Mouse (Mus musculus) kidney, embryonic 15.5 days (tissue): ENCODE data around the gene Svs1. TPM values are rescaled to one million over a fixed set of nuclear protein-coding genes. Genes with fewer than 3 reads are reported as not detected.

Experiments
- ATAC-seq: fragments of 200-750 bp; cut with Nextera tagmentation; replicated peaks from 2 replicates; pipeline ENCODE4 v1.8.0; 2017; ENCODE audit warnings: moderate TSS enrichment; ENCODE audit not compliant: low FRiP score
- H3K27ac ChIP-seq: fragments of 300-500 bp; sonication (generic); 2 replicates; pipeline ENCODE4 v1.5.1; 2015; ENCODE audit warnings: mild to moderate bottlenecking, inconsistent platforms
- H3K27me3 ChIP-seq: fragments of 300-500 bp; sonication (generic); 2 replicates; pipeline ENCODE4 v1.6.1; 2015; ENCODE audit warnings: inconsistent platforms
- H3K36me3 ChIP-seq: fragments of 300-500 bp; sonication (generic); 2 replicates; pipeline ENCODE4 v1.6.1; 2015; ENCODE audit warnings: inconsistent platforms
- H3K4me1 ChIP-seq: fragments of 300-500 bp; sonication (generic); 2 replicates; pipeline ENCODE4 v1.6.1; 2015; ENCODE audit warnings: inconsistent platforms
- H3K4me2 ChIP-seq: fragments of 300-500 bp; sonication (generic); 2 replicates; pipeline ENCODE4 v1.6.1; 2015; ENCODE audit warnings: moderate library complexity, mild to moderate bottlenecking, inconsistent platforms
- H3K4me3 ChIP-seq: fragments of 300-500 bp; sonication (generic); replicated peaks from 2 replicates; pipeline ENCODE4 v1.5.1; 2015; ENCODE audit warnings: mild to moderate bottlenecking, inconsistent platforms
- H3K9ac ChIP-seq: fragments of 300-500 bp; sonication (generic); 2 replicates; pipeline ENCODE4 v1.6.1; 2015; ENCODE audit warnings: mild to moderate bottlenecking, inconsistent platforms
- H3K9me3 ChIP-seq: fragments of 300-500 bp; sonication (generic); replicated peaks from 2 replicates; pipeline ENCODE4 v1.6.1; 2016; ENCODE audit warnings: inconsistent platforms
- WGBS: fragments of 180-500 bp; shearing (Covaris S2); methylation state at CpG from one replicate; pipeline ENCODE4 v1.1.7; 2015; ENCODE audit warnings: mixed read lengths; 5-methylcytosine and 5-hydroxymethylcytosine counted together
- polyA plus RNA-seq: library from polyadenylated mRNA; unstranded; fragments of >200 nt; fragmentation: Nextera tagmentation; extraction: Ambion mirVana; gene quantifications from 2 replicates; pipeline ENCODE4 v1.2.1, GENCODE M21; 2015

Svs1 gene
- polyA plus RNA-seq, 1 experiment from 2014 or later: not detected

- Histone ChIP-seq H3K9ac (no peak overlapping the region), H3K27me3 (no peaks in the 10 kb centered on the region), H3K9me3 (no peaks in the 10 kb centered on the region), H3K36me3 (no peaks in the 10 kb centered on the region), H3K4me2 (no peak overlapping the region), H3K4me1 (no peaks in the 10 kb centered on the region), H3K27ac (no peak overlapping the region), H3K4me3 (no peak overlapping the region)
- WGBS: 60% methylated on average over 1 of the region's 1 CpGs
- ATAC-seq: no peak
Measured at GRCm38 (mm10) chr6:48979616-48980015, 7.0 kb upstream of the Svs1 start.

DNA sequence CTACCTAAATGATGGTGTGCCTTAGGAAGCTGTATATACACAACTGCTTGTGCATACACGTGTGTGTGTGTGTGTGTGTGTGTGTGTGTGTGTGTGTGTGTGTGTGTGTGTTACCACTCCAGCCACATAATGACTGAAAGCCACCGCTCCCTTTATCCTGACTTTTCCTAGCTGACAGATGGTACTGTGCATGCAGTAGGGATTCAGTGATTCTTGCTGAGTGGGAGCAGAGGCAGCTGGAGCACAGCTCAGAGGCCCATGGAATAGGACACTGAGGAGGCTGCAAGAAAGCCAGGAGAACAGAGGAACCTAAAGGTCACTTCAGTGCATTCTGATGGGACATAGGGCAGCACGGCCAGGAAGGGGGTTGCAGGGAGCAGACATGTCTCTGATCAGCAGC, 4.4 kb upstream of the Svs1 start:
- H3K4me1 ChIP-seq: no peaks in the 10 kb centered on the region
- H3K27me3 ChIP-seq: no peaks in the 10 kb centered on the region
- WGBS: 73% methylated on average over 3 of the region's 3 CpGs
- ATAC-seq: no peak
- no peak overlapping the region for H3K27ac ChIP-seq
- no peak overlapping the region for H3K9ac ChIP-seq
- H3K4me2 ChIP-seq: no peak overlapping the region
- H3K36me3 ChIP-seq: no peaks in the 10 kb centered on the region
- no peaks in the 10 kb centered on the region for H3K9me3 ChIP-seq
- H3K4me3 ChIP-seq: no peak overlapping the region

- Histone ChIP-seq H3K9ac (no peak overlapping the region), H3K4me3 (no peak overlapping the region), H3K9me3 (no peaks in the 10 kb centered on the region), H3K4me1 (no peaks in the 10 kb centered on the region), H3K4me2 (no peak overlapping the region), H3K27ac (no peak overlapping the region), H3K36me3 (no peaks in the 10 kb centered on the region), H3K27me3 (no peaks in the 10 kb centered on the region)
- ATAC-seq: no peak
- WGBS: 90% methylated on average over 5 of the region's 5 CpGs
Measured at GRCm38 (mm10) chr6:48989971-48990370, 3.3 kb downstream of the Svs1 start.

DNA sequence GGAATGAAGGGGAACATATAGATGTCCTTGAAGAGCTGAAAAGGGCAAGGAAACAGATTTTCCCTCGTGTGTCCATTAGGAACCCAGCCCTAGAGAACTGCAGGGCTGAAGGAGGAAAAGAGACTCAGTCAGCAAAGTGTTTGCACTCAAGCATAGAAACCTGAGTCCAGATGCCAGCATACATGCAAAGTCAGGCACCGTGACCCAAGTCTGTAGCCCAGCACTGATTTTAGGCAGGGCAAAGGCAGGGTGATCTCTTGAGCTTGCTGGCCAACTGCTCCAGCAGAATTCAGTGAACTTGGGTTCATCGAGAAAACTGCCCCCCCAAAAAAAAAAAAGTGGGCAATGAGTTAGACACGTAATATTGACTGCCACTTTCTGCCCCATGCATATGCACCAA, 5.3 kb downstream of the Svs1 start:
- no peak for ATAC-seq
- H3K4me1 ChIP-seq: no peaks in the 10 kb centered on the region
- no peak overlapping the region for H3K27ac ChIP-seq
- no peaks in the 10 kb centered on the region for H3K36me3 ChIP-seq
- 76% methylated on average over 4 of the region's 4 CpGs for WGBS
- H3K4me2 ChIP-seq: no peak overlapping the region
- no peaks in the 10 kb centered on the region for H3K27me3 ChIP-seq
- H3K9me3 ChIP-seq: no peaks in the 10 kb centered on the region
- H3K9ac ChIP-seq: no peak overlapping the region
- H3K4me3 ChIP-seq: no peak overlapping the region

DNA sequence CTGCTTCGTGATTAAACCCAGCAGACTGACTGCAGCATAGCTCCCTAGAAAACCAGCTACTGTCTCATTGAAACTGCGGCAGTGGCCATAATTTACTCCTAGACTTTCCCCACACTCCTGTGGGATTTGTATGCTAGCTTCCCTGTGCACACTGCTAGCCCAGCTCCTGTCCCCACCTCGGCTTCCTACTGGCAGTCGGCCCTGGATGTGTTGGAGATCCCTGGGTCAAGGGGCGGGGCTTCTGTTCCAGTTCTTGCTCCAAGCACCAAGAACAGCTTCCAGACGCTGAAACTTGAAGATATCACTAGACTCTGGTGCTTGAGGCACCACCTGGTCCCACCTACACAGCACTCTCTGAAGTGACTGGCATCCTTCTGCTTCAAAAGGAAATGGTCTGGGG, 11.5 kb downstream of the Svs1 start:
- H3K27ac ChIP-seq: no peak overlapping the region
- H3K36me3 ChIP-seq: no peaks in the 10 kb centered on the region
- no peak overlapping the region for H3K4me3 ChIP-seq
- H3K4me2 ChIP-seq: no peak overlapping the region
- H3K27me3 ChIP-seq: no peaks in the 10 kb centered on the region
- no peaks in the 10 kb centered on the region for H3K9me3 ChIP-seq
- H3K9ac ChIP-seq: no peak overlapping the region
- WGBS: 48% methylated on average over 6 of the region's 6 CpGs
- no peak for ATAC-seq
- H3K4me1 ChIP-seq: no peaks in the 10 kb centered on the region

DNA sequence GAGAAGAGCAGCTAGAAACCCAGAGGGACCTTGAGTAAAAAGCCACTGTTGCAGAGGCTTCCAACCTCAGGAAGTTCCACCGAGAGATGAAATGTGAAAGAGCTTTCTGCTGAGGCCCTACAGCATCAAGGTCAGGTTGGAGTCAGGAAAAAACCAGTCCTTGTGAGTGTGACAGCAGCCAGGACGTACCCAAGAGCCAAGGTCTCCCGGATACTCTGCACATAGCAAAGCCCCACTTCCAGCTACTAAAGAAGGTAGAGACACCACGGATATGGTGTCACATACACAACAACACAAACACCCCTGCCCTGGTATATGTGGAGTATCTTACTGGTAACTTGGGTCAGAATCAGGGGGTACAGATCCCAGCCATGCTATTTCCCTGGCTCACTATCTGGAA, 12.1 kb downstream of the Svs1 start:
- WGBS: 89% methylated on average over 4 of the region's 4 CpGs
- Histone ChIP-seq H3K9me3 (no peaks in the 10 kb centered on the region), H3K27ac (no peak overlapping the region), H3K9ac (no peak overlapping the region), H3K4me2 (no peak overlapping the region), H3K4me3 (no peak overlapping the region), H3K4me1 (no peaks in the 10 kb centered on the region), H3K27me3 (no peaks in the 10 kb centered on the region), H3K36me3 (no peaks in the 10 kb centered on the region)
- no peak for ATAC-seq

DNA sequence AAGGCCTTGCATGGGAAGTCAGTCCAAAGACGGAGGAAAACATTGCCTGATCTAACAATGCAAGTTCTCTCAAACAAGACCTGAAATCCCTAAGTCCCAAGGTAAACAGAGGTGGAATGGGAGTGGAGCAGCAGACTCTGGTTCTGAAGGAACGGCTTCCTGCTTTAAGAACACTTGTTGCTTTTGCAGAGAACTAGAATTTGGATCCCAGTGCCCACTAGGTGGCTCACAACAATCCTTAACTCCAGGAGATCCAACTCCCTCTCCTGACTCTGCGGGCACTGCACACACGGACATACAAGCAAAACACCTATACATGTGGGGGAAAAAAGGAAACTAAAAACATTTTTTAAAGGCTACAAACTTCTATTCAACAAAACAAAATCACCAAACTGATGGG, 16.7 kb downstream of the Svs1 start:
- no peaks in the 10 kb centered on the region for H3K36me3 ChIP-seq
- WGBS: 37% methylated on average over 4 of the region's 4 CpGs
- no peak overlapping the region for H3K9ac ChIP-seq
- peaks cover 3% of the 10 kb centered on the region for H3K4me1 ChIP-seq
- ATAC-seq: no peak
- H3K9me3 ChIP-seq: no peaks in the 10 kb centered on the region
- H3K27me3 ChIP-seq: no peaks in the 10 kb centered on the region
- no peak overlapping the region for H3K27ac ChIP-seq
- no peak overlapping the region for H3K4me3 ChIP-seq
- no peak overlapping the region for H3K4me2 ChIP-seq

GRCm38 (mm10) chr6:49007981-49008380, 21.3 kb downstream of the Svs1 start:
- no peaks in the 10 kb centered on the region for H3K9me3 ChIP-seq
- ATAC-seq: no peak
- H3K27ac ChIP-seq: no peak overlapping the region
- 3% methylated on average over 9 of the region's 9 CpGs for WGBS
- H3K9ac ChIP-seq: no peak overlapping the region; the same call in 1 of the 2 replicates
- H3K4me2 ChIP-seq: peak overlapping the region; percentile 65
- no peaks in the 10 kb centered on the region for H3K27me3 ChIP-seq
- H3K4me1 ChIP-seq: peaks cover 12% of the 10 kb centered on the region
- H3K36me3 ChIP-seq: no peaks in the 10 kb centered on the region
- peak overlapping the region; percentile 41 for H3K4me3 ChIP-seq

DNA sequence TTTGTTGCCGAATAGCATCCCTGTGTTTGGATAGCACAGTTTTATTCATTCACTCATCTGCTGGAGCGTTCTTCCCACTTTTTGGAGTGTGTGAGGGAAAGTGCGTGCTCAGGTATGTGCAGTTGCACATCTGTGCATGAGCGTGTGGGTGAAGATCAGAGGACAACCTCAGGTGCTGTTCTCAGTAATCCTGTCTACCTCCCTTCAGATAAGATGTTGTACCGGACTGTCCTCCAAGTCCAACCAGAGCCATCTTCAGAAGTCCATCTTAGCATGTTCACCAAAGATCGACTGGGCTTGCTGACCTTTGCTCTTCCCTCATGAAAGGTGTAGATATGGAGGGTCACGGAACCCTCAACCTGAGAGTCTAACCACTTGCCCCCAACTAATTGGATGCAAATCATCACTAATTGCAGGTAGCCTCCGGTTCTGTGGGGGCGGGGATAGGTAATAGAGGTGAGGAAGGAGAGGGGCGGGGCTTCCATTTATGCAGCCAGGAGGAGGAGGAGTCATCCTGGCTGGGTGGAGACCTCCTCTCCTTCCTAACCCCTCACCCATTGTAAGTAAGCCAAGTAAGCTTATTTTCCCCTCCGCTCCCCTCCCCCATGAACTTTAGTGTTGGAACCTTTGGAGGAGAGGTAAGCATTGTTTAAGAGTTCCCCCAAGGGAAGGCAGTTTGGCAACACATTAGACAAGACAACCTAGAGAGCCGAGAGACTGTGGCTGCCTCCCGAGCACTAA, 21.9 kb downstream of the Svs1 start:
- Histone ChIP-seq H3K9me3 (no peaks in the 10 kb centered on the region), H3K27me3 (no peaks in the 10 kb centered on the region), H3K4me1 (peaks cover 12% of the 10 kb centered on the region), H3K4me3 (peak overlapping the region; percentile 41), H3K9ac (no peak overlapping the region; the same call in 1 of the 2 replicates), H3K4me2 (peak overlapping the region; percentile 65), H3K27ac (no peak overlapping the region), H3K36me3 (no peaks in the 10 kb centered on the region)
- no peak for ATAC-seq
- 12% methylated on average over 13 of the region's 13 CpGs for WGBS

GRCm38 (mm10) chr6:49009161-49009555, 22.5 kb downstream of the Svs1 start:
- peak overlapping the region; percentile 41 for H3K4me3 ChIP-seq
- ATAC-seq: no peak; the same call in 1 of the 2 replicates

DNA sequence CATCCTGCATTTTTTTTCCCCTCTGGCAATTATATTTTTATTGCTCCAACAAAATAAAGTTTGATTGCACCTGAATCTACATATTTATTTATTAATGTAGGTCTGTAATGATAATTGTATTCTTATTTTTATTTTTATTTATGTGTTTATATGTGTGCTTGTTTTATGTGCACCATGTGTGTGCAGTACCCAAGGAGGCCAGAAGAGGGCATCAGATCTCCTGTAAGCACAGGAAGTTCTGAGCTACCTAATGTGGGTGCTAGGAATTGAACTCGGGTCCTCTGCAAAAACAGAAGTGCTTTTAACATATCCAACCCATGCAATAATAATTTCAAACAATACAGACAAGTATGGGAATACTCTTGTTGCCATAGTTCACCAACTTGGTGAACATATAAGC, 23.0 kb downstream of the Svs1 start:
- no peaks in the 10 kb centered on the region for H3K36me3 ChIP-seq
- no peak overlapping the region for H3K4me2 ChIP-seq
- ATAC-seq: no peak
- peaks cover 12% of the 10 kb centered on the region for H3K4me1 ChIP-seq
- H3K27me3 ChIP-seq: no peaks in the 10 kb centered on the region
- H3K9me3 ChIP-seq: no peaks in the 10 kb centered on the region
- H3K4me3 ChIP-seq: no peak overlapping the region
- 83% methylated on average over 1 of the region's 1 CpGs for WGBS
- H3K9ac ChIP-seq: no peak overlapping the region
- no peak overlapping the region for H3K27ac ChIP-seq

More at GRCm38 (mm10) chr6:49009161-49009555, 22.5 kb downstream of the Svs1 start:
- H3K4me2 ChIP-seq: peak overlapping the region; percentile 65
- no peak overlapping the region for H3K9ac ChIP-seq
- no peaks in the 10 kb centered on the region for H3K27me3 ChIP-seq
- 18% methylated on average over 7 of the region's 7 CpGs for whole genome bisulfite sequencing
- H3K36me3 ChIP-seq: no peaks in the 10 kb centered on the region
- peaks cover 12% of the 10 kb centered on the region for H3K4me1 ChIP-seq
- no peaks in the 10 kb centered on the region for H3K9me3 ChIP-seq
- no peak overlapping the region for H3K27ac ChIP-seq

- ATAC-seq: no peak
- Histone ChIP-seq H3K4me3 (no peak overlapping the region), H3K27ac (no peak overlapping the region), H3K9me3 (no peaks in the 10 kb centered on the region), H3K9ac (no peak overlapping the region), H3K4me2 (no peak overlapping the region), H3K4me1 (peaks cover 12% of the 10 kb centered on the region), H3K27me3 (no peaks in the 10 kb centered on the region), H3K36me3 (no peaks in the 10 kb centered on the region)
- 73% methylated on average over 5 of the region's 5 CpGs for WGBS
Measured at GRCm38 (mm10) chr6:49011191-49011590, 24.5 kb downstream of the Svs1 start.

DNA sequence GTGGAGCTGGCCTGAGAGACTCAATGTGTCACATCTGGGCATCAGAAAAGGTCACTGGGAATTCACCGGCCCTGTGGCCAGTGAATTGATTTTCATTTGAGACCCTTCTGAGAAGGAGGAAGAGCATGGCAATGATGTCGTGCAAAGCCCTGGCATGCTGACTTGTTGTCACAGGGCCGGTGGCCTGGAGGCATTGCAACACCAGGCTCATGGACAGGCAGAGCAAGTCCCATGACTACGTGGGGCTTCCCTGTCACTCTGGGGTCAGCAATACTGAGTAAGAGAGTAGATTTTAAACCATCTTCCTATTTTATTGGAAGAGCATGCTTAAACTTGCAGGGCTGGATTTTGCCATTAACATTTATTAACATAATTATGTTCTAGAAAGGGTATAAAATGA, 26.4 kb downstream of the Svs1 start:
- Histone ChIP-seq H3K27me3 (no peaks in the 10 kb centered on the region), H3K4me3 (no peak overlapping the region), H3K4me1 (peaks cover 12% of the 10 kb centered on the region), H3K27ac (no peak overlapping the region), H3K36me3 (no peaks in the 10 kb centered on the region), H3K4me2 (no peak overlapping the region), H3K9ac (no peak overlapping the region), H3K9me3 (no peaks in the 10 kb centered on the region)
- ATAC-seq: no peak
- 83% methylated on average over 4 of the region's 4 CpGs for WGBS
